Mouse (Mus musculus): ENCODE data around the gene Vwa5a.

DNA sequence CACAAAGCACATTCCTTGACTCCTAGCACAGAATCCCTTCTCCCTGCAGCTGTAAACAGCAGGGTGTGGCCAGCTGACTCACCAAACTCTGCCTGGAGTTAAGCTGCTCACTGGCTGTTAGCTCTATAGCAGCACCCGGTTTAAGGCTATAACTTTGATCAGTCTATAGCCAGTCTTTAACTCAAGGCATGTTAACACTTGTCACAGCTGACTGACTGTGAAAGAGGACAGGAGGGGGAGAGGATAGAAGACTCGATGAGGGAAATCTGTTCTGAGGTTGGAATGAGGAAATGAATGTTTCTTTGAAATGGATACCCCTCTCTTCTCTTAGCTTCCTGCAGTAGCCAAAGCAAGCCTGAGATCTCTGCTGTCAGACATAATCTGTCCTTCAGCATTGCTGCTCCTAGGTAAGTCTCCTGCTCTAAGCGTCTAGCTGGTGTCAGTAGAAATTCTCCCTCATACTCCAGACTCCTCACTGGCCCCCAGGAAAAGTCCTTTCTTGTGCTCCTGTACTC is 916 bp downstream of the Vwa5a start:
- TF ChIP-seq CTCF (IDR thresholded peaks at IDR 0.05; ENCODE audit: control insufficient read depth, insufficient read depth, insufficient read length) (no peak), MAX (IDR thresholded peaks at IDR 0.05) (no peak)
